18 mouse cellular contexts compared by ENCODE assay signal in the genomic region with DNA sequence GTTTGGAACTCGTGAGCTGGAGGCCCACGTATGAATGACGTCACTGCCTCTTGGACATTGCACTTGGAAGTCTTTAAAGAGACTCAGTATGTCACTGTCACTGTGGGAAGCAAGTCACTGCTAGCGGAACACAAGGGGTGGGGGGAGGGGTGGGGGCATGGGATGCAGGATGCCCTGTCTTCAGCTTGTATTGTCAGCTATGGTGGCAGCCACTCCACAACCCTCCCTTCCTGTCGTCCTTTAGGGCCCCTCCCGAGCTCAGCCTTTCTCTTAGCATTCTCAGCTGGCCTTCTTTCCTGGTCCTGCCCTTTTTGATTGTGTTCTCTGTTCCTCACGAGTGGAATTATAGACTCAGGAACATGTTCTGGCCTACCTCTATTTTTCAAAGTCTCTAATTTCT. TPM values are rescaled to one million over a fixed set of nuclear protein-coding genes. Genes with fewer than 3 reads are reported as not detected.
DNase-seq lines count a peak whose midpoint lies in the region; ATAC-seq and TF ChIP-seq lines count a peak whose summit lies in the region.
"Had no signal": no experiment of that assay in that cellular context is flagged by ENCODE, and none has a peak within 500 bp of the region (broad histone marks: within the 10 kb centered on the region; RNA-seq: fewer than 3 reads in every experiment).

No protein-coding gene starts in this region.

- peaks cover 85% of the 10 kb centered on the region for H3K4me1 ChIP-seq in heart, embryonic 10.5 days
- H3K4me1 ChIP-seq in liver, embryonic 11.5 days (replicated peaks; ENCODE audit: control insufficient read depth, insufficient read depth, low read length) = peaks cover 26% of the 10 kb centered on the region
- H3K4me1 ChIP-seq in embryonic fibroblast, embryonic 13.5 days (ENCODE audit: control insufficient read depth, insufficient read depth, low read length) = peaks cover 56% of the 10 kb centered on the region
- peaks cover 31% of the 10 kb centered on the region for H3K4me1 ChIP-seq in liver, postnatal 0 days (ENCODE audit: insufficient read depth)
- H3K4me1 ChIP-seq in hindbrain, postnatal 0 days (ENCODE audit: insufficient read depth, low read length) = peaks cover 19% of the 10 kb centered on the region

- no peak overlapping the region for H3K4me3 ChIP-seq in heart, embryonic 10.5 days
- no peak overlapping the region for H3K4me3 ChIP-seq in liver, embryonic 11.5 days (ENCODE audit: low read depth, low read length)
- no peak overlapping the region for H3K4me3 ChIP-seq in embryonic fibroblast, embryonic 13.5 days (ENCODE audit: insufficient read depth, low read length)
- no peak overlapping the region for H3K4me3 ChIP-seq in liver, postnatal 0 days (ENCODE audit: low read depth, low read length)
- no peak overlapping the region for H3K4me3 ChIP-seq in hindbrain, postnatal 0 days (ENCODE audit: low read length)
- H3K4me3 ChIP-seq: forebrain, embryonic 10.5 days; hindbrain, embryonic 15.5 days; limb, embryonic 13.5 days; lung, embryonic 15.5 days; midbrain, embryonic 10.5 days; neural tube, embryonic 12.5 days had no signal

- no peaks in the 10 kb centered on the region for H3K27me3 ChIP-seq in heart, embryonic 10.5 days (ENCODE audit: insufficient read depth, poor library complexity, severe bottlenecking)
- no peaks in the 10 kb centered on the region for H3K27me3 ChIP-seq in liver, embryonic 11.5 days (replicated peaks; ENCODE audit: control insufficient read depth, insufficient read depth, low read length)
- H3K27me3 ChIP-seq in liver, postnatal 0 days (ENCODE audit: insufficient read depth, low read length) = no peaks in the 10 kb centered on the region
- H3K27me3 ChIP-seq in hindbrain, postnatal 0 days (ENCODE audit: insufficient read depth, low read length) = no peaks in the 10 kb centered on the region
- H3K27me3 ChIP-seq: hindbrain, embryonic 15.5 days; limb, embryonic 13.5 days; lung, embryonic 15.5 days; neural tube, embryonic 12.5 days had no signal

- intact Hi-C loops in heart, postnatal 14 days (cut with DNase I) = loop anchor here (5.0 kb wide), 1 partner anchor 36 kb away; no protein-coding TSS in a partner anchor

- no peak for ATAC-seq in liver, embryonic 11.5 days (replicated peaks; ENCODE audit: low FRiP score)
- 0 out of 2 replicates have a peak, but pooled peaks have one; percentile 20 for ATAC-seq in liver, postnatal 0 days
- no peak for ATAC-seq in granulocyte monocyte progenitor cell, adult 5-6 weeks (replicated peaks; ENCODE audit: poor library complexity, severe bottlenecking)
- ATAC-seq in hindbrain, postnatal 0 days = no peak

- H3K36me3 ChIP-seq in heart, embryonic 10.5 days = no peaks in the 10 kb centered on the region; the same call in 1 of the 2 replicates
- H3K36me3 ChIP-seq in liver, embryonic 11.5 days (ENCODE audit: control insufficient read depth, insufficient read depth, low read length) = no peaks in the 10 kb centered on the region
- no peaks in the 10 kb centered on the region for H3K36me3 ChIP-seq in liver, postnatal 0 days (replicated peaks; ENCODE audit: insufficient read depth, low read length)
- H3K36me3 ChIP-seq in hindbrain, postnatal 0 days (ENCODE audit: insufficient read depth, low read length) = no peaks in the 10 kb centered on the region
- H3K36me3 ChIP-seq: forebrain, embryonic 10.5 days; hindbrain, embryonic 15.5 days; limb, embryonic 13.5 days; lung, embryonic 15.5 days; midbrain, embryonic 10.5 days; neural tube, embryonic 12.5 days had no signal

- peak overlapping the region; percentile 86 for H3K27ac ChIP-seq in heart, embryonic 10.5 days
- H3K27ac ChIP-seq in liver, embryonic 11.5 days (ENCODE audit: low read depth, low read length) = no peak overlapping the region
- peak overlapping the region; percentile 93 for H3K27ac ChIP-seq in embryonic fibroblast, embryonic 13.5 days (ENCODE audit: insufficient read depth, low read length)
- H3K27ac ChIP-seq in liver, postnatal 0 days (ENCODE audit: low read depth) = 0 out of 2 replicates have a peak overlapping the region, but pooled peaks have one; percentile 4
- H3K27ac ChIP-seq in hindbrain, postnatal 0 days = no peak overlapping the region
- H3K27ac ChIP-seq: lung, embryonic 15.5 days; midbrain, embryonic 10.5 days; neural tube, embryonic 12.5 days had no signal

- 0 out of 2 replicates have a peak, but pooled peaks have one; percentile 4 for TF ChIP-seq EP300 in liver, postnatal 0 days (IDR thresholded peaks at IDR 0.05; ENCODE audit: low read depth)

- H3K9ac ChIP-seq in liver, embryonic 11.5 days (ENCODE audit: low read depth, low read length) = no peak overlapping the region
- H3K9ac ChIP-seq in liver, postnatal 0 days (replicated peaks) = no peak overlapping the region
- no peak overlapping the region for H3K9ac ChIP-seq in hindbrain, postnatal 0 days (replicated peaks; ENCODE audit: low read length)
- H3K9ac ChIP-seq: hindbrain, embryonic 15.5 days; lung, embryonic 15.5 days; neural tube, embryonic 12.5 days had no signal

- TF ChIP-seq POLR2A in embryonic fibroblast, embryonic 13.5 days (IDR thresholded peaks at IDR 0.05; ENCODE audit: low read depth, low read length) = no peak

- peak overlapping the region; percentile 4; the same call in 1 of the 2 replicates for H3K4me2 ChIP-seq in liver, embryonic 11.5 days
- H3K4me2 ChIP-seq in liver, postnatal 0 days (ENCODE audit: low read depth, low read length) = no peak overlapping the region
- H3K4me2 ChIP-seq in hindbrain, postnatal 0 days (ENCODE audit: low read depth, low read length) = no peak overlapping the region
- H3K4me2 ChIP-seq: hindbrain, embryonic 15.5 days; lung, embryonic 15.5 days; neural tube, embryonic 12.5 days had no signal

- H3K9me3 ChIP-seq in heart, embryonic 10.5 days = no peaks in the 10 kb centered on the region
- H3K9me3 ChIP-seq in liver, embryonic 11.5 days (ENCODE audit: control insufficient read depth, low read length) = no peaks in the 10 kb centered on the region
- no peaks in the 10 kb centered on the region for H3K9me3 ChIP-seq in liver, postnatal 0 days (ENCODE audit: low read length)
- H3K9me3 ChIP-seq in hindbrain, postnatal 0 days (ENCODE audit: low read length) = no peaks in the 10 kb centered on the region
- H3K9me3 ChIP-seq: forebrain, embryonic 10.5 days; hindbrain, embryonic 15.5 days; limb, embryonic 13.5 days; lung, embryonic 15.5 days; midbrain, embryonic 10.5 days; neural tube, embryonic 12.5 days had no signal

- 12% methylated on average over 7 of the region's 7 CpGs for WGBS in heart, embryonic 10.5 days
- WGBS in liver, embryonic 11.5 days = 36% methylated on average over 7 of the region's 7 CpGs
- WGBS in liver, postnatal 0 days (ENCODE audit: insufficient replicate concordance) = 36% methylated on average over 7 of the region's 7 CpGs
- WGBS in hindbrain, postnatal 0 days = 27% methylated on average over 7 of the region's 7 CpGs

- TF ChIP-seq CTCF in embryonic fibroblast, embryonic 13.5 days (IDR thresholded peaks at IDR 0.05; ENCODE audit: borderline replicate concordance, insufficient read depth, low read length) = no peak
- TF ChIP-seq CTCF in liver, postnatal 0 days (IDR thresholded peaks at IDR 0.05; ENCODE audit: low read depth) = no peak
- TF ChIP-seq CTCF in hindbrain, postnatal 0 days (IDR thresholded peaks at IDR 0.05; ENCODE audit: low read depth) = no peak

- no peak for DNase-seq in heart, embryonic 10.5 days (ENCODE audit: low spot score)
- DNase-seq in heart, postnatal 14 days = no peak
- DNase-seq in liver, embryonic 11.5 days (ENCODE audit: low spot score) = no peak
- DNase-seq in liver = no peak
- no peak for DNase-seq in liver, postnatal 0 days
- no peak for DNase-seq in hindbrain, postnatal 0 days (ENCODE audit: low spot score)
- DNase-seq: gastrocnemius, postnatal 25 days; kidney, adult 9 months; kidney, postnatal 4 days; spleen, adult 18-20 months had no signal

RNA-seq across cellular contexts. Expression of gene Lpp, which starts 40.3 kb away (rescaled TPM):
- polyA plus RNA-seq in heart, embryonic 10.5 days (2016; fragmentation: Nextera tagmentation; extraction: Ambion mirVana) = 65.1 and 67.2 TPM in 2 replicates
- total RNA-seq in heart, postnatal 14 days (2021) = 10 to 100 TPM; 46.8 to 47.5 TPM
- 19.5 and 21.2 TPM in 2 replicates for polyA plus RNA-seq in liver, embryonic 11.5 days (2014; fragmentation: Nextera tagmentation; extraction: Ambion mirVana)
- polyA plus RNA-seq in embryonic fibroblast, embryonic 13.5 days (2011; ENCODE audit: insufficient read length, low read depth, missing spikeins) = 256 and 360 TPM in 2 replicates
- 9.1 and 10.7 TPM in 2 replicates for polyA plus RNA-seq in liver, postnatal 0 days (2015; fragmentation: Nextera tagmentation; extraction: Ambion mirVana)
- total RNA-seq in granulocyte monocyte progenitor cell, adult 5-6 weeks (2014; fragmentation: Nextera tagmentation) = 3.5 and 4.9 TPM in 2 replicates
- 1.9 and 3.2 TPM in 2 replicates for total RNA-seq in granulocyte monocyte progenitor cell, adult 5-6 weeks (2017)
- 11.4 and 13.1 TPM in 2 replicates for total RNA-seq in hindbrain, postnatal 0 days (2014; rRNA removed)
- polyA plus RNA-seq in hindbrain, postnatal 0 days (2015; fragmentation: Nextera tagmentation; extraction: Ambion mirVana) = 8.4 and 8.8 TPM in 2 replicates

Comparison
In these comparisons a context has a peak if more than half of its experiments do, and no peak if none do; other contexts are left out.
1. H3K27ac ChIP-seq: peak in heart, embryonic 10.5 days (single experiment), embryonic fibroblast, embryonic 13.5 days (single experiment) and liver, postnatal 0 days (single experiment); none in liver, embryonic 11.5 days (single experiment) and hindbrain, postnatal 0 days (single experiment).